Mouse (Mus musculus): ENCODE measurements around the gene Scaf11. TPM values are rescaled to one million over a fixed set of nuclear protein-coding genes. Genes with fewer than 3 reads are reported as not detected.

The Scaf11 gene
- polyA plus RNA-seq, 1 experiment from 2014 or later, result 54.0 TPM

DNA sequence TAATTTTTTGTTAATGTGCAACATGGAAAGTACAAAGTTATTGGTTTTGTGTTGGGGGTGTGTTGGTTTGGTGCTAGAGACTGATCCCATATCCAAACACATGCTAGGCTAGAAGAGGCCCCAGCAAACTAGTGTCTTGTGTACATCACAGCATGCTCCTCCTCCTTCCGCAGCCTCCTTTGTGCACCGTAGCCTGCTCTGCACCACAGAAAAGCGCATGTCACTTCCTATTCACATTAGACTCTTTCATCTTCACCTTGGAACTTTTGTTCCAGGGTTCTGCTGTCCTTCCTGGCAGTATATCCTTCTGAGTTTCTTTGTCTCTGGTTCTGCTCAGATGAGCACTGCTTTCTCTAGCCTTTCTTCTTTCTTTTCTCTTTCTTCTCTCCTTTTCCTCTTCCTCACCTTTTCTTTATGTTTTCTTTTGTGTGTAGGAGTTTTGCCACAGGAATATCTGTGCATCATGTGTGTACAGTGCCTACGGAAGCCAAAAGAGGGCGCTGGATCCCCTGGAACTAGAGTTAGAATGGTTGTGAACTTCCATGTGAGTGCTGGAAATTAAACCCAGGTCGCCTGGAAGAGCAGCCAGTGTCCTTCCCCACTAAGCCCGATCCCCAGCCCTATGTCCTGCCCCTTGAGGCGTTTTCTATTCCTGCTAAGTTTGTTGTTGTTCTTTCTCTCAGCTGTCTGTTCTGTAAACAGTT lies 63.9 kb downstream of the Scaf11 start:
- H3K27me3 ChIP-seq (ENCODE audit: control insufficient read depth, insufficient read depth, low read length), result no peaks in the 10 kb centered on the region
- ATAC-seq (ENCODE audit: low FRiP score, low TSS enrichment) (no peak), DNase-seq (no peak)
- H3K9ac ChIP-seq (replicated peaks; ENCODE audit: low read length), result no peak overlapping the region
- peaks cover 59% of the 10 kb centered on the region for H3K36me3 ChIP-seq (ENCODE audit: control insufficient read depth, insufficient read depth, low read length)
- H3K4me2 ChIP-seq (ENCODE audit: low read length), result no peak overlapping the region
- H3K4me1 ChIP-seq (ENCODE audit: control insufficient read depth, insufficient read depth, low read length), result 0 out of 2 replicates have a peak, but pooled peaks cover 5% of the 10 kb centered on the region
- H3K27ac ChIP-seq (replicated peaks; ENCODE audit: low read depth, low read length), result 0 out of 2 replicates have a peak overlapping the region, but pooled peaks have one; percentile 38
- no peak overlapping the region for H3K4me3 ChIP-seq (replicated peaks; ENCODE audit: low read depth, low read length)
- no peaks in the 10 kb centered on the region for H3K9me3 ChIP-seq (ENCODE audit: control insufficient read depth, low read length)
- WGBS, result 72% methylated on average over 8 of the region's 8 CpGs

DNA sequence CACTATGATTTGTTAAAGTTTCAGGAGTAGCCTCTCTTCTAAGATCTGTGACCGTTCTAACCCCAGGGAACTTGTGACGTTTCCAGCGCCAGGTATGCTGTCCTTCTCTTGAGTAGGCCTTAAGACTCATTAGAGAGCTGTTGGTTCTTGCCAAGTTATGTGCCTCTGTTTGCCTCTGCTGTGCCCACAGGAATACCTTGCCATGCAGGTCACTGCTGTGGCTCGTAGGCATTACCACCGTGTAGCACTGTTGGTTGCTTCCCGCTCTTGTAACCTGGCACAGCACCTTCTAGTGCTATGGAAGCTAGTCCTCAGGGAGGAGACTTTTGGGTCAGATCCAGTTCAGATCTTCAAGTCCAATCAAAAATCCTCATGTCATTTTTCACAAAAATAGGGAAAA lies 65.6 kb downstream of the Scaf11 start:
- Histone ChIP-seq H3K27ac (replicated peaks; ENCODE audit: low read depth, low read length) (no peak overlapping the region), H3K27me3 (ENCODE audit: control insufficient read depth, insufficient read depth, low read length) (no peaks in the 10 kb centered on the region), H3K4me1 (ENCODE audit: control insufficient read depth, insufficient read depth, low read length) (0 out of 2 replicates have a peak, but pooled peaks cover 3% of the 10 kb centered on the region), H3K9ac (replicated peaks; ENCODE audit: low read length) (no peak overlapping the region), H3K4me2 (ENCODE audit: low read length) (no peak overlapping the region), H3K36me3 (ENCODE audit: control insufficient read depth, insufficient read depth, low read length) (peaks cover 68% of the 10 kb centered on the region), H3K4me3 (replicated peaks; ENCODE audit: low read depth, low read length) (no peak overlapping the region), H3K9me3 (ENCODE audit: control insufficient read depth, low read length) (no peaks in the 10 kb centered on the region)
- no peak for DNase-seq
- ATAC-seq (ENCODE audit: low FRiP score, low TSS enrichment), result no peak
- 93% methylated on average over 6 of the region's 6 CpGs for WGBS

DNA sequence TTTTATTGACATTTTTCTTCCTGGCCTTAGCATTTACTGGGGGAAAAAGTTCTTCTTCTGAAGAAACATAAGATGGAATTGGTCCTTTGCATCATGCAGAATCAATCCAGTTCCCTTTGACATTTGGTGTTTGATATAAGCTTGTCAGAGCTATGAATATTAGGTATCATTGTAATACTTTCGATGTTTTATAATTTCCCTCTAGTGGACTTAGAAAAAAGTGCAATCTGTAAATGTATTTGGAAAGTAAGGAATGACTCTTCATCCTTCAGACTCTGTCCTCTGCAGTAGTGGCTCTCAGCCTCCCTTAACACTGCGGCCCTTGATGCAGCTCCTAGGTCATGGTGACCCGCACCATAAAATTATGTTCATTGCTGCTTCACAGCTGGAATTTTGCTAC lies 67.8 kb downstream of the Scaf11 start:
- Histone ChIP-seq H3K4me1 (ENCODE audit: control insufficient read depth, insufficient read depth, low read length) (no peaks in the 10 kb centered on the region), H3K4me3 (replicated peaks; ENCODE audit: low read depth, low read length) (no peak overlapping the region), H3K36me3 (ENCODE audit: control insufficient read depth, insufficient read depth, low read length) (peaks cover 68% of the 10 kb centered on the region), H3K27ac (replicated peaks; ENCODE audit: low read depth, low read length) (no peak overlapping the region), H3K27me3 (ENCODE audit: control insufficient read depth, insufficient read depth, low read length) (no peaks in the 10 kb centered on the region), H3K9ac (replicated peaks; ENCODE audit: low read length) (no peak overlapping the region), H3K9me3 (ENCODE audit: control insufficient read depth, low read length) (no peaks in the 10 kb centered on the region), H3K4me2 (ENCODE audit: low read length) (no peak overlapping the region)
- DNase-seq (peak; percentile 25), ATAC-seq (ENCODE audit: low FRiP score, low TSS enrichment) (no peak)
- WGBS, result 97% methylated on average over 3 of the region's 3 CpGs

DNA sequence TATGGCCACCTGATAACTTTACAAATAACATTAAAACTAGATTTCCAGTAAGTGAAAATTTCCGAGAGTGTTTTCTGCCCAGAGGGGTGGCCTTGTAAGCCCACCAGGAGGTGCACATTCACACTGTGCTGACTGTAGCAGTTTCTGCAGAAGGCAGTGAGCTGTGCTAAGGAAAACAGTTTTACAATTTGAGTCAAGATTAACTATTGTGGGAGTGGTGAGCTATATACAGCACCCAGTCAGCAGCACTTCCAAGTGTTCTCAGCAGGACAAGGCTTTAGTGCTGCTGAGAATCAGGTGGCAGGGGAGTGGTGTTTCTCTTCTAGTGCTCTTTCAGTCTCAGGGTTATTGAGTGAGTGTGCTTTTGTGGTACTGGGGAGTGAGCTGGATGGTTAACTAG lies 72.1 kb downstream of the Scaf11 start:
- H3K4me1 ChIP-seq (ENCODE audit: control insufficient read depth, insufficient read depth, low read length), result no peaks in the 10 kb centered on the region
- DNase-seq (no peak), ATAC-seq (ENCODE audit: low FRiP score, low TSS enrichment) (no peak)
- no peaks in the 10 kb centered on the region for H3K27me3 ChIP-seq (ENCODE audit: control insufficient read depth, insufficient read depth, low read length)
- 92% methylated on average over 1 of the region's 1 CpGs for WGBS
- H3K4me3 ChIP-seq (replicated peaks; ENCODE audit: low read depth, low read length), result no peak overlapping the region
- H3K9ac ChIP-seq (replicated peaks; ENCODE audit: low read length), result no peak overlapping the region
- H3K9me3 ChIP-seq (ENCODE audit: control insufficient read depth, low read length), result no peaks in the 10 kb centered on the region
- no peak overlapping the region for H3K4me2 ChIP-seq (ENCODE audit: low read length)
- H3K36me3 ChIP-seq (ENCODE audit: control insufficient read depth, insufficient read depth, low read length), result peaks cover 49% of the 10 kb centered on the region
- no peak overlapping the region for H3K27ac ChIP-seq (replicated peaks; ENCODE audit: low read depth, low read length)

DNA sequence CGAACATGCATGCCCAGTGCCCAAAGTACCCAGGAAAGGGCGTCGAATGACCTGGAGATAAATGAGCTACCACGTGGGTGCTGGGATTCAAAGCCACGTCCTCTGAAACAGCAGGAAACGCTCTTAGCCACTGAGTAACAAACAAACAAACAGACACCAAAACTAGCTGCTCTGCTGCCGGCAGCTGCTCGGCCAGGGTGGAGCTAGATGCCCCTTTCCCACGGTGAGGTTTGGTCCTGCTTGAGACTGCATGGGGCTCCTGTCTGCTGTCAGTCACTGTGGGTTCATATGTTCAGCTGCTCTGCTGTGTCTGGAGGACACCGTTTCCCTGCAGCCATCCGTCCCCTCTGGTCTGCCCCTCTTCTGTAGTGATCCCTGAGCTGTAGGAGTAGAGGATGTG lies 78.4 kb downstream of the Scaf11 start:
- H3K36me3 ChIP-seq (ENCODE audit: control insufficient read depth, insufficient read depth, low read length), result peaks cover 56% of the 10 kb centered on the region
- no peak overlapping the region for H3K4me3 ChIP-seq (replicated peaks; ENCODE audit: low read depth, low read length)
- H3K27me3 ChIP-seq (ENCODE audit: control insufficient read depth, insufficient read depth, low read length), result no peaks in the 10 kb centered on the region
- H3K9me3 ChIP-seq (ENCODE audit: control insufficient read depth, low read length), result no peaks in the 10 kb centered on the region
- DNase-seq (no peak), ATAC-seq (ENCODE audit: low FRiP score, low TSS enrichment) (no peak)
- no peak overlapping the region for H3K27ac ChIP-seq (replicated peaks; ENCODE audit: low read depth, low read length)
- no peak overlapping the region for H3K9ac ChIP-seq (replicated peaks; ENCODE audit: low read length)
- 92% methylated on average over 11 of the region's 11 CpGs for WGBS
- no peaks in the 10 kb centered on the region for H3K4me1 ChIP-seq (ENCODE audit: control insufficient read depth, insufficient read depth, low read length)
- no peak overlapping the region for H3K4me2 ChIP-seq (ENCODE audit: low read length)

DNA sequence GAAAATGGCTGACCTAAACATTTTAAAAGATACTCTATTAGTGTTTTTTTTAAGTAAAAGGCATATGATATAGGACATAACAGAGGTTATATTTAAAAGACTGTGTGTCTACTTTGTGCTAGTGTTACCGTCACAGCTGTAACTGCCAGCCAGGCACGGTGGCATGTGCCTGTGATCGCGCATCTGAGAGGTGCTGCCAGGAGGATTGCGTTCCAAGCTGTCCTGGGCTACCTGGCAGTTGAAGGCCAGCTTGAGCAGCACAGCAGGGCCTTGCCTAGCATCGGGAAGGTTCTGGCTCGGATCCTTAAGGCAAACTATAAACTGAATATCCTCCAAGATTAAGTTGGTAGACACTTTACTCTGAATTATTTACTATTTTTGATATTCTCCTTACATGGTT lies 82.9 kb downstream of the Scaf11 start:
- H3K27me3 ChIP-seq (ENCODE audit: control insufficient read depth, insufficient read depth, low read length), result no peaks in the 10 kb centered on the region
- H3K9ac ChIP-seq (replicated peaks; ENCODE audit: low read length), result no peak overlapping the region
- H3K4me1 ChIP-seq (ENCODE audit: control insufficient read depth, insufficient read depth, low read length), result no peaks in the 10 kb centered on the region
- no peaks in the 10 kb centered on the region for H3K9me3 ChIP-seq (ENCODE audit: control insufficient read depth, low read length)
- ATAC-seq (ENCODE audit: low FRiP score, low TSS enrichment), result no peak
- no peak overlapping the region for H3K4me2 ChIP-seq (ENCODE audit: low read length)
- H3K4me3 ChIP-seq (replicated peaks; ENCODE audit: low read depth, low read length), result no peak overlapping the region
- H3K27ac ChIP-seq (replicated peaks; ENCODE audit: low read depth, low read length), result no peak overlapping the region
- peaks cover 52% of the 10 kb centered on the region for H3K36me3 ChIP-seq (ENCODE audit: control insufficient read depth, insufficient read depth, low read length)
- DNase-seq, result no peak
- WGBS, result 91% methylated on average over 7 of the region's 7 CpGs

DNA sequence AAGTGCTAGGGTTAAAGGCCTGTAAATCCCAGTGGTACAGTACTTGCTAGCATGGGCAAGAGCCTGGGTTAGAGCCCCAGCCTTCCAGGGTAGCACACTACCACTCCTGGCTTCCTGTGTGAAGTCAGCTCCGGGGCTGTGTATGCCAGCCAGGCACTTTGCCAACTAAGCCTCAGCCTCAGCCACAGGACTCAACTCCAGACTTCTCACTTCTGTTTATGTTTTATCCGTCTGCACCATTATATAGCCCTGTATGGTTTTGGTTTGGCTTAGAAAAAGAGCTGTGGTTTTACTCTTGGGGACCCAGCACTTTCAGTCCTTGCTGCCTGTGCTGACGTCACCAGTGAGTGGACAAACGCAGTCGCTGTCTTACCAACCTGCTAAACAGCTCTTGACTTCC lies 83.4 kb downstream of the Scaf11 start:
- Histone ChIP-seq H3K4me2 (ENCODE audit: low read length) (no peak overlapping the region), H3K36me3 (ENCODE audit: control insufficient read depth, insufficient read depth, low read length) (peaks cover 53% of the 10 kb centered on the region), H3K4me1 (ENCODE audit: control insufficient read depth, insufficient read depth, low read length) (no peaks in the 10 kb centered on the region), H3K9me3 (ENCODE audit: control insufficient read depth, low read length) (no peaks in the 10 kb centered on the region), H3K4me3 (replicated peaks; ENCODE audit: low read depth, low read length) (no peak overlapping the region), H3K27me3 (ENCODE audit: control insufficient read depth, insufficient read depth, low read length) (no peaks in the 10 kb centered on the region), H3K9ac (replicated peaks; ENCODE audit: low read length) (no peak overlapping the region), H3K27ac (replicated peaks; ENCODE audit: low read depth, low read length) (no peak overlapping the region)
- 92% methylated on average over 5 of the region's 5 CpGs for WGBS
- ATAC-seq (ENCODE audit: low FRiP score, low TSS enrichment) (no peak), DNase-seq (peak; percentile 18)

DNA sequence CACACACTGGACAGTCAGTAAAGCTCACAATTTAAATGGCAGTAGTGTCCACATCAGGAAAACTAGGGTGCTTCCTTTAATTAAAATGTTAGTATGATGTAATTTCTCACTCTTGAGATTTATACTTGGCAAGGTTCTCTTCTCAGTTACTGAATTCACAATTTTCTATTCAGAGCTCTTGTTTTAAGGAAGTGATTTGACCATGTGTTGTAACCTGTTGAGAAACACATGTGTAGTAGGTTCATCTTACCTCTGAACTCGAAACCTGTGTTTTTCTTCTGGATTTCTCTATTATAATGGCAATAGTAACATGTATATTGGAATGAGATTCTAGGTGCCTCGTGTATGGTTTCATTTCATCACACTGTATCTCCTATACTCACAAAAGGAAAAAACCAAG lies 84.4 kb downstream of the Scaf11 start:
- H3K36me3 ChIP-seq (ENCODE audit: control insufficient read depth, insufficient read depth, low read length), result peaks cover 59% of the 10 kb centered on the region
- DNase-seq (no peak), ATAC-seq (ENCODE audit: low FRiP score, low TSS enrichment) (no peak)
- H3K4me1 ChIP-seq (ENCODE audit: control insufficient read depth, insufficient read depth, low read length), result no peaks in the 10 kb centered on the region
- no peak overlapping the region for H3K9ac ChIP-seq (replicated peaks; ENCODE audit: low read length)
- H3K4me2 ChIP-seq (ENCODE audit: low read length), result no peak overlapping the region
- 93% methylated on average over 2 of the region's 2 CpGs for WGBS
- H3K27ac ChIP-seq (replicated peaks; ENCODE audit: low read depth, low read length), result no peak overlapping the region
- H3K4me3 ChIP-seq (replicated peaks; ENCODE audit: low read depth, low read length), result no peak overlapping the region
- H3K9me3 ChIP-seq (ENCODE audit: control insufficient read depth, low read length), result no peaks in the 10 kb centered on the region
- no peaks in the 10 kb centered on the region for H3K27me3 ChIP-seq (ENCODE audit: control insufficient read depth, insufficient read depth, low read length)

DNA sequence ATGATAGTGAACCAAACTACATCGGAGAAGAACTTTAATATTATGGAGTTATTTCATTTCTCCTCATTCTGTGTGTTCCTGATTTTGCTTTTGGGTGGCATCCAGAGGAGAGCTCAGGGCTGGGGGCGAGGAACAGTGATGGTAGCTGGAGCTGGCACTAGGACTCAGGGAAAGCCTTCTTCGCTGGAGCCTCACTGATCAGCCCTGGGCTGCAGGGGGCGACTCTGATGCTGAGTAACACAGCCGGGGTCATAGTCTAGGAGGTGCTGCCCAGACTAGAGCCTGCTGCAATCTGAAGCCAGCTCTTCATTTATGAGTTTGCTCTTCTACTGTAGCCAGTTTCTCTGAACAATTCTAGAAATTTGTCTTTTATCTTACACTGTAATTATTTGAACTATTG lies 87.5 kb downstream of the Scaf11 start:
- DNase-seq (no peak), ATAC-seq (ENCODE audit: low FRiP score, low TSS enrichment) (no peak)
- WGBS, result 82% methylated on average over 5 of the region's 5 CpGs
- H3K27me3 ChIP-seq (ENCODE audit: control insufficient read depth, insufficient read depth, low read length), result no peaks in the 10 kb centered on the region
- no peak overlapping the region for H3K4me3 ChIP-seq (replicated peaks; ENCODE audit: low read depth, low read length)
- no peaks in the 10 kb centered on the region for H3K4me1 ChIP-seq (ENCODE audit: control insufficient read depth, insufficient read depth, low read length)
- H3K4me2 ChIP-seq (ENCODE audit: low read length), result no peak overlapping the region
- no peak overlapping the region for H3K9ac ChIP-seq (replicated peaks; ENCODE audit: low read length)
- H3K27ac ChIP-seq (replicated peaks; ENCODE audit: low read depth, low read length), result no peak overlapping the region
- no peaks in the 10 kb centered on the region for H3K9me3 ChIP-seq (ENCODE audit: control insufficient read depth, low read length)
- H3K36me3 ChIP-seq (ENCODE audit: control insufficient read depth, insufficient read depth, low read length), result peaks cover 78% of the 10 kb centered on the region

Measured in midbrain, embryonic 14.5 days (tissue).